Mouse (Mus musculus): ENCODE measurements around the gene Myef2. TPM values are rescaled to one million over a fixed set of nuclear protein-coding genes. Genes with fewer than 3 reads are reported as not detected.

The Myef2 gene
- polyA plus RNA-seq, 1 experiment = 3.9 TPM

GRCm38 (mm10) chr2:125068696-125069095 lies 54.8 kb downstream of the Myef2 start:
- WGBS = 80% methylated on average over 12 of the region's 12 CpGs
- no peak for TF ChIP-seq POLR2A (IDR thresholded peaks at IDR 0.05; ENCODE audit: low read depth, low read length)
- no peak for TF ChIP-seq CTCF (IDR thresholded peaks at IDR 0.05; ENCODE audit: extremely low read depth, insufficient read depth, insufficient read length, insufficient replicate concordance)
- no peak for DNase-seq (ENCODE audit: low read depth in 1 of 2, low spot score in 2 of 2)
- Histone ChIP-seq H3K4me1 (ENCODE audit: control insufficient read depth, insufficient read depth, insufficient read length) (no peaks in the 10 kb centered on the region), H3K36me3 (ENCODE audit: control insufficient read depth, insufficient read depth, low read length) (no peaks in the 10 kb centered on the region), H3K27me3 (ENCODE audit: control insufficient read depth, insufficient read depth, low read length) (no peaks in the 10 kb centered on the region), H3K4me3 (ENCODE audit: extremely low read depth, insufficient read depth, insufficient read length) (no peak overlapping the region), H3K27ac (ENCODE audit: insufficient read depth, low read length) (no peak overlapping the region)

- WGBS = 35% methylated on average over 10 of the region's 10 CpGs
- TF ChIP-seq CTCF (IDR thresholded peaks at IDR 0.05; ENCODE audit: extremely low read depth, insufficient read depth, insufficient read length, insufficient replicate concordance) (no peak), POLR2A (IDR thresholded peaks at IDR 0.05; ENCODE audit: low read depth, low read length) (no peak)
- no peak within 1 kb of the TSS for H3K27ac ChIP-seq (ENCODE audit: insufficient read depth, low read length)
- H3K4me1 ChIP-seq (ENCODE audit: control insufficient read depth, insufficient read depth, insufficient read length) = no peaks in the 10 kb centered on the region
- H3K27me3 ChIP-seq (ENCODE audit: control insufficient read depth, insufficient read depth, low read length) = no peaks in the 10 kb centered on the region
- no peaks in the 10 kb centered on the region for H3K36me3 ChIP-seq (ENCODE audit: control insufficient read depth, insufficient read depth, low read length)
- DNase-seq (ENCODE audit: low read depth in 1 of 2, low spot score in 2 of 2) = no peak
- H3K4me3 ChIP-seq (ENCODE audit: extremely low read depth, insufficient read depth, insufficient read length) = no peak within 1 kb of the TSS
These were observed 55.6 kb downstream of the Myef2 start, which contains the start of gene Slc24a5 for GRCm38 (mm10) chr2:125067894-125068293. TSS of gene Slc24a5 (plus strand) at chr2:125068124.

- no peak for DNase-seq (ENCODE audit: low read depth in 1 of 2, low spot score in 2 of 2)
- H3K36me3 ChIP-seq (ENCODE audit: control insufficient read depth, insufficient read depth, low read length) = no peaks in the 10 kb centered on the region
- H3K4me3 ChIP-seq (ENCODE audit: extremely low read depth, insufficient read depth, insufficient read length) = no peak overlapping the region
- H3K4me1 ChIP-seq (ENCODE audit: control insufficient read depth, insufficient read depth, insufficient read length) = no peaks in the 10 kb centered on the region
- 92% methylated on average over 7 of the region's 7 CpGs for WGBS
- H3K27me3 ChIP-seq (ENCODE audit: control insufficient read depth, insufficient read depth, low read length) = no peaks in the 10 kb centered on the region
- no peak for TF ChIP-seq POLR2A (IDR thresholded peaks at IDR 0.05; ENCODE audit: low read depth, low read length)
- TF ChIP-seq CTCF (IDR thresholded peaks at IDR 0.05; ENCODE audit: extremely low read depth, insufficient read depth, insufficient read length, insufficient replicate concordance) = no peak
- H3K27ac ChIP-seq (ENCODE audit: insufficient read depth, low read length) = no peak overlapping the region
These were observed 56.1 kb downstream of the Myef2 start for GRCm38 (mm10) chr2:125067373-125067772.

GRCm38 (mm10) chr2:125062944-125063343 lies 60.5 kb downstream of the Myef2 start:
- Histone ChIP-seq H3K27ac (ENCODE audit: insufficient read depth, low read length) (no peak overlapping the region), H3K36me3 (ENCODE audit: control insufficient read depth, insufficient read depth, low read length) (no peaks in the 10 kb centered on the region), H3K4me3 (ENCODE audit: extremely low read depth, insufficient read depth, insufficient read length) (no peak overlapping the region), H3K27me3 (ENCODE audit: control insufficient read depth, insufficient read depth, low read length) (no peaks in the 10 kb centered on the region), H3K4me1 (ENCODE audit: control insufficient read depth, insufficient read depth, insufficient read length) (no peaks in the 10 kb centered on the region)
- DNase-seq (ENCODE audit: low read depth in 1 of 2, low spot score in 2 of 2) = no peak
- TF ChIP-seq CTCF (IDR thresholded peaks at IDR 0.05; ENCODE audit: extremely low read depth, insufficient read depth, insufficient read length, insufficient replicate concordance) (no peak), POLR2A (IDR thresholded peaks at IDR 0.05; ENCODE audit: low read depth, low read length) (no peak)
- WGBS = 86% methylated on average over 4 of the region's 4 CpGs

GRCm38 (mm10) chr2:125061451-125061850 lies 62.0 kb downstream of the Myef2 start:
- Histone ChIP-seq H3K27me3 (ENCODE audit: control insufficient read depth, insufficient read depth, low read length) (no peaks in the 10 kb centered on the region), H3K36me3 (ENCODE audit: control insufficient read depth, insufficient read depth, low read length) (no peaks in the 10 kb centered on the region), H3K27ac (ENCODE audit: insufficient read depth, low read length) (no peak overlapping the region), H3K4me3 (ENCODE audit: extremely low read depth, insufficient read depth, insufficient read length) (no peak overlapping the region), H3K4me1 (ENCODE audit: control insufficient read depth, insufficient read depth, insufficient read length) (no peaks in the 10 kb centered on the region)
- no peak for DNase-seq (ENCODE audit: low read depth in 1 of 2, low spot score in 2 of 2)
- WGBS = 90% methylated on average over 7 of the region's 7 CpGs
- TF ChIP-seq CTCF (IDR thresholded peaks at IDR 0.05; ENCODE audit: extremely low read depth, insufficient read depth, insufficient read length, insufficient replicate concordance) = no peak
- TF ChIP-seq POLR2A (IDR thresholded peaks at IDR 0.05; ENCODE audit: low read depth, low read length) = no peak

- TF ChIP-seq POLR2A (IDR thresholded peaks at IDR 0.05; ENCODE audit: low read depth, low read length) = no peak
- TF ChIP-seq CTCF (IDR thresholded peaks at IDR 0.05; ENCODE audit: extremely low read depth, insufficient read depth, insufficient read length, insufficient replicate concordance) = no peak
- Histone ChIP-seq H3K27me3 (ENCODE audit: control insufficient read depth, insufficient read depth, low read length) (no peaks in the 10 kb centered on the region), H3K36me3 (ENCODE audit: control insufficient read depth, insufficient read depth, low read length) (no peaks in the 10 kb centered on the region), H3K4me3 (ENCODE audit: extremely low read depth, insufficient read depth, insufficient read length) (no peak overlapping the region), H3K27ac (ENCODE audit: insufficient read depth, low read length) (no peak overlapping the region), H3K4me1 (ENCODE audit: control insufficient read depth, insufficient read depth, insufficient read length) (no peaks in the 10 kb centered on the region)
- WGBS = 26% methylated on average over 7 of the region's 7 CpGs
- DNase-seq (ENCODE audit: low read depth in 1 of 2, low spot score in 2 of 2) = no peak
These were observed 66.1 kb downstream of the Myef2 start for GRCm38 (mm10) chr2:125057250-125057815.

GRCm38 (mm10) chr2:125055316-125055903 lies 68.1 kb downstream of the Myef2 start:
- Histone ChIP-seq H3K4me1 (ENCODE audit: control insufficient read depth, insufficient read depth, insufficient read length) (no peaks in the 10 kb centered on the region), H3K4me3 (ENCODE audit: extremely low read depth, insufficient read depth, insufficient read length) (no peak overlapping the region), H3K27ac (ENCODE audit: insufficient read depth, low read length) (no peak overlapping the region), H3K27me3 (ENCODE audit: control insufficient read depth, insufficient read depth, low read length) (no peaks in the 10 kb centered on the region), H3K36me3 (ENCODE audit: control insufficient read depth, insufficient read depth, low read length) (no peaks in the 10 kb centered on the region)
- no peak for DNase-seq (ENCODE audit: low read depth in 1 of 2, low spot score in 2 of 2)
- no peak for TF ChIP-seq POLR2A (IDR thresholded peaks at IDR 0.05; ENCODE audit: low read depth, low read length)
- TF ChIP-seq CTCF (IDR thresholded peaks at IDR 0.05; ENCODE audit: extremely low read depth, insufficient read depth, insufficient read length, insufficient replicate concordance) = no peak
- 84% methylated on average over 7 of the region's 7 CpGs for WGBS

Other genes starting within 250 kb of the Myef2 start
- gene Slc24a5, start 55.5 kb downstream of the Myef2 start, polyA plus RNA-seq (2012; rRNA removed) = 1.2 and 2.1 TPM in 2 replicates
- not detected in 2 replicates for gene Ctxn2, start 13.0 kb upstream of the Myef2 start, polyA plus RNA-seq (2012; rRNA removed)
- gene Slc12a1, start 28.8 kb upstream of the Myef2 start, polyA plus RNA-seq (2012; rRNA removed) = 0.02 TPM in 1 of 2 replicates, not detected in the other
- gene Dut, start 123.5 kb upstream of the Myef2 start, polyA plus RNA-seq (2012; rRNA removed) = 14.3 and 32.4 TPM in 2 replicates